Mouse (Mus musculus): ENCODE results near the gene Klk4. TPM values are rescaled to one million over a fixed set of nuclear protein-coding genes. Genes with fewer than 3 reads are reported as not detected.
A peak's percentile ranks its signal among the peaks of the same experiment; 100 is the strongest.

The Klk4 gene
- polyA plus RNA-seq, 1 experiment, result not detected

DNA sequence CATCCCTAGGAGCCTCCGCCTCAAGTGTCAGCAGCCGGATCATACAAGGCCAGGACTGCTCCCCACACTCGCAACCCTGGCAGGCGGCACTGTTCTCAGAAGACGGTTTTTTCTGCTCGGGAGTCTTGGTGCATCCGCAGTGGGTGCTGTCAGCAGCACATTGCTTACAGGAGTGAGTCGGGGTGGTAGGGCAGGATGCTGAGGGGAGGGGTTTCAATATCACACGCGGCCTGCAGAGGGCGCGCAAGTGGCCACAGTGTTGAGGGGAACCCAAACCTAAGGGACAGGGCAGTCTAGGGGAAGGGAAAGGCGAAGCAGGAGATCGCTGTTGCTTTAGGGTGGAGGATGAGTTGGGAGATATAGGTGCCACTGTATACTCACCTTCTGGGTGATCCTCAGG lies 2.6 kb downstream of the Klk4 start:
- H3K27me3 ChIP-seq (ENCODE audit: control insufficient read depth, insufficient read depth, low read length), result no peaks in the 10 kb centered on the region
- H3K27ac ChIP-seq (ENCODE audit: insufficient read depth, low read length), result no peak overlapping the region
- H3K4me3 ChIP-seq (replicated peaks; ENCODE audit: insufficient read depth, low read depth, low read length), result no peak overlapping the region
- WGBS, result 6% methylated on average over 14 of the region's 14 CpGs
- peak; percentile 3 to 18 for DNase-seq
- no peak for TF ChIP-seq POLR2A (IDR thresholded peaks at IDR 0.05; ENCODE audit: borderline replicate concordance, insufficient read depth, low read length)
- peak; percentile 52; the same call in 1 of the 2 replicates for TF ChIP-seq CTCF (IDR thresholded peaks at IDR 0.05; ENCODE audit: borderline replicate concordance, insufficient read depth, low read depth, low read length)
- no peaks in the 10 kb centered on the region for H3K4me1 ChIP-seq (ENCODE audit: control insufficient read depth, insufficient read depth, low read length)

DNA sequence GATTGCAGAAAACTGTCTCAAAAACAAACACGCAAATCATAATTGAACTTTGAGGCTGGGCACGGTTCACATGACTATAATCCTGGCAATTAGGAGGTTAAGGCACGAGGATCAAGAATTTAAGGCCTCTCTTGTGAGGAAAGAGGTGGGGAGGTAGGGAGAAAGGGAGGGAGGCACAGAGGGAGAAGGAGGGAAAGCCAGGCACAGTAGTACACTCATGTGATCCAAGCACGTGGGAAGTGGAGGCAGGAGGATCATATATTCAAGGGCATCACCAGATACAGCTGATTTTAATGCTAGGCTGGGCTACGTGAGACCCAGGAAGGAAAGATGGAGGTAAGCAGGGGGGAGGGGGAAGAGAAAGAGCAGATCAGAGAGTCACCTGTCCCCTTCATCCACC lies 10.4 kb downstream of the Klk4 start:
- no peak for DNase-seq
- no peak for TF ChIP-seq CTCF (IDR thresholded peaks at IDR 0.05; ENCODE audit: borderline replicate concordance, insufficient read depth, low read depth, low read length)
- no peak for TF ChIP-seq POLR2A (IDR thresholded peaks at IDR 0.05; ENCODE audit: borderline replicate concordance, insufficient read depth, low read length)
- WGBS, result 65% methylated on average over 5 of the region's 5 CpGs
- H3K4me1 ChIP-seq (ENCODE audit: control insufficient read depth, insufficient read depth, low read length), result no peaks in the 10 kb centered on the region
- no peak overlapping the region for H3K27ac ChIP-seq (ENCODE audit: insufficient read depth, low read length)
- no peak overlapping the region for H3K4me3 ChIP-seq (replicated peaks; ENCODE audit: insufficient read depth, low read depth, low read length)
- no peaks in the 10 kb centered on the region for H3K27me3 ChIP-seq (ENCODE audit: control insufficient read depth, insufficient read depth, low read length)

DNA sequence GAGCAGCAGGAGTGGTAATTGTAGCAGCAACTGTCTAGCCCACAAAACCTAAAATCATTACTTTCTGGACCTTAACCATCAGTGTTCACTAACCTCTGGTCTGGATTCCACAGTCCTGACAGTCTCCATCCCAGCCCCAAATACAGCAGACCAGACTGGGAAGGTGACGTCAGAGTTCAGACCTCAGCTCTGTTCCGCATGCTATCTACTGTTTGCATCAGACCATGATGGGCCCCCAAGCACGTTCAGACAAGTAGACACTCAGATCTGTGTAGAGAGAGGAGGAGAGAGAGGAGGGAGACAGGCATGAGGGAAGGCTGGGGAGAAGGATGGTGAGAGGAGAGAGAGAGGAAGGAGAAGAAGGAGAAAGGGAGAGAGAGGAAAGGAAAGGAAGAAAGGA lies 10.8 kb downstream of the Klk4 start:
- WGBS, result 64% methylated on average over 3 of the region's 3 CpGs
- Histone ChIP-seq H3K4me3 (replicated peaks; ENCODE audit: insufficient read depth, low read depth, low read length) (no peak overlapping the region), H3K27ac (ENCODE audit: insufficient read depth, low read length) (no peak overlapping the region), H3K4me1 (ENCODE audit: control insufficient read depth, insufficient read depth, low read length) (no peaks in the 10 kb centered on the region), H3K27me3 (ENCODE audit: control insufficient read depth, insufficient read depth, low read length) (no peaks in the 10 kb centered on the region)
- no peak for DNase-seq
- TF ChIP-seq CTCF (IDR thresholded peaks at IDR 0.05; ENCODE audit: borderline replicate concordance, insufficient read depth, low read depth, low read length) (no peak), POLR2A (IDR thresholded peaks at IDR 0.05; ENCODE audit: borderline replicate concordance, insufficient read depth, low read length) (no peak)

DNA sequence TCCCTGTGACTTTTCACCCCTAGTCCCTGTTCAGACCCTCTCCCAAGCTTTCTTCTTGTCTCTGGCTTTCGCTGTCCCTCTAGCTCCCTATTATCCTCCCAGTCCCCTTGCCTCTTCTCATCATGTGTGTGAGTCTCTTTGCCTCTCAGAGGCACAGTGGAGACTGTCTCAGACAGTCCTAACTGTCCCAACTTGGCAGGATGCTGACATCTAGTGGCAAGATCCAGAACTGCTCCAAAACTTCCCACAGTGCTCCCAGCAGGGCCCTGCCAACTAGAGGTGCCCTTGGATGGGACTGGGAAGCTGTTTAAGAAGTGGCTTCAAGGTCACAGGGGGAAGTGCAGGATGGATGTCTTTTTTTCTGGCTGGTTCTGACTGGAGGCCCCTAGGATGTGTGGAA lies 13.9 kb downstream of the Klk4 start:
- Histone ChIP-seq H3K4me1 (ENCODE audit: control insufficient read depth, insufficient read depth, low read length) (no peaks in the 10 kb centered on the region), H3K4me3 (replicated peaks; ENCODE audit: insufficient read depth, low read depth, low read length) (no peak overlapping the region), H3K27me3 (ENCODE audit: control insufficient read depth, insufficient read depth, low read length) (no peaks in the 10 kb centered on the region), H3K27ac (ENCODE audit: insufficient read depth, low read length) (no peak overlapping the region)
- DNase-seq, result peak; percentile 61 to 71
- no peak for TF ChIP-seq POLR2A (IDR thresholded peaks at IDR 0.05; ENCODE audit: borderline replicate concordance, insufficient read depth, low read length)
- peak; percentile 79 for TF ChIP-seq CTCF (IDR thresholded peaks at IDR 0.05; ENCODE audit: borderline replicate concordance, insufficient read depth, low read depth, low read length)
- 7% methylated on average over 1 of the region's 1 CpGs for WGBS

DNA sequence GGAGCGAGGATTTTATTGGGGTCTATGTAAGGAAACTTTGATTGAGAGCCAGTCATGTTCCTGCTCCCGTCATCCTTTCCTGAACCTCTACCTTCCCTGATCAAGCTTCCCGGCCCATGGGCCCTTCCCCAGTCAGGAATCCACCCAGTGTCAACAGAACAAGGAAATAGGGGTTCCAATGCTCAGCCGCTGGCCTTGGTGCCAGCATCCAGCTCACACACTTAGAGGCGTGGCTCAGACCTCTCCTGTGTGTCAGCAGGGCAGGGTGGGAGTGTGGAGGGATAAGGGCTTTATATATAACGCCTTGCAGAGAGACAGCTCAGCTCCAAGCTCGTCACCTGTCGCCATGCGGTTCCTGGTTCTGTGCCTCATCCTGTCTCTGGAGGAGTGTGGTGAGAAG lies 33.9 kb downstream of the Klk4 start:
- TF ChIP-seq CTCF (IDR thresholded peaks at IDR 0.05; ENCODE audit: borderline replicate concordance, insufficient read depth, low read depth, low read length) (no peak), POLR2A (IDR thresholded peaks at IDR 0.05; ENCODE audit: borderline replicate concordance, insufficient read depth, low read length) (no peak)
- H3K4me1 ChIP-seq (ENCODE audit: control insufficient read depth, insufficient read depth, low read length), result no peaks in the 10 kb centered on the region
- DNase-seq, result no peak
- WGBS, result 70% methylated on average over 9 of the region's 9 CpGs
- no peak overlapping the region for H3K27ac ChIP-seq (ENCODE audit: insufficient read depth, low read length)
- no peaks in the 10 kb centered on the region for H3K27me3 ChIP-seq (ENCODE audit: control insufficient read depth, insufficient read depth, low read length)
- no peak overlapping the region for H3K4me3 ChIP-seq (replicated peaks; ENCODE audit: insufficient read depth, low read depth, low read length)

DNA sequence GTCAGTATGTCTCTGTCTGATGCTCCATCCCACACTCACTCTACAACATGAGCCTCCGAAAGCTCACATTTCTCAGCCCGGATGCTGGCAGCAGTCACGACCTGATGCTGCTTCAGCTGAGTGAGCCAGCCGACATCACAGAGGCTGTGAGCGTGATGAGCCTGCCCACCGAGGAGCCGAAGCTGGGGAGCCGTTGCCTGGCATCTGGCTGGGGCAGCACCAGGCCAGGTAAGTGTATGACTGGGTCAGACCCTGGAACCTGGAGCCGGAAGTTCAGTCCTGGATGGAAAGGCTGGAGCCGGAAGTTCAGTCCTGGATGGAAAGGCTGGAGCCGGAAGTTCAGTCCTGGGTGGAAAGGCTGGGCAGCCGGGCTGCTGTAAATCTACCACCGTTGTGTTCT lies 37.5 kb downstream of the Klk4 start:
- no peak for TF ChIP-seq CTCF (IDR thresholded peaks at IDR 0.05; ENCODE audit: borderline replicate concordance, insufficient read depth, low read depth, low read length)
- TF ChIP-seq POLR2A (IDR thresholded peaks at IDR 0.05; ENCODE audit: borderline replicate concordance, insufficient read depth, low read length), result no peak
- H3K27ac ChIP-seq (ENCODE audit: insufficient read depth, low read length), result no peak overlapping the region
- DNase-seq, result no peak
- 74% methylated on average over 13 of the region's 13 CpGs for WGBS
- H3K4me1 ChIP-seq (ENCODE audit: control insufficient read depth, insufficient read depth, low read length), result no peaks in the 10 kb centered on the region
- H3K4me3 ChIP-seq (replicated peaks; ENCODE audit: insufficient read depth, low read depth, low read length), result no peak overlapping the region
- no peaks in the 10 kb centered on the region for H3K27me3 ChIP-seq (ENCODE audit: control insufficient read depth, insufficient read depth, low read length)

DNA sequence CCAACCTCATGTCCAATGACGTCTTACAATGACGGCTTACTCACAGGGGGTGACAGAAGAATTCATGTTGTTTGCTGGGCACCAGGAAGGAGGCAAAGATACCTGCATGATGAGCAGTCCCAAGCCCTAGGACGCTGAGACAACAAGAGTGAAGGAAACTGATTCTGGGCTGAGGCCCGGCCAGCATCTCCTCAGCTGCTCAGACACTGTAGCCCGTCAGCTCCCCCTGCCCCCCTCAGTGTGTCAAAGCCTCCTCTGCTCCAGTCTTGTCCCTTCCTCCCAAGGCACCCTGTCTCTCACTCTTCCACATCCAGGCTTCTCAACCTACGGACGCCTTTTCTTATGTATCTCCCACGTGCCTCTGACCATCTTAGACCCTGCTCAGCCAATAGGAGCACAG lies 37.9 kb downstream of the Klk4 start:
- no peak overlapping the region for H3K27ac ChIP-seq (ENCODE audit: insufficient read depth, low read length)
- no peak for DNase-seq
- 64% methylated on average over 8 of the region's 8 CpGs for WGBS
- H3K4me1 ChIP-seq (ENCODE audit: control insufficient read depth, insufficient read depth, low read length), result no peaks in the 10 kb centered on the region
- no peak overlapping the region for H3K4me3 ChIP-seq (replicated peaks; ENCODE audit: insufficient read depth, low read depth, low read length)
- TF ChIP-seq POLR2A (IDR thresholded peaks at IDR 0.05; ENCODE audit: borderline replicate concordance, insufficient read depth, low read length) (no peak), CTCF (IDR thresholded peaks at IDR 0.05; ENCODE audit: borderline replicate concordance, insufficient read depth, low read depth, low read length) (no peak)
- no peaks in the 10 kb centered on the region for H3K27me3 ChIP-seq (ENCODE audit: control insufficient read depth, insufficient read depth, low read length)

DNA sequence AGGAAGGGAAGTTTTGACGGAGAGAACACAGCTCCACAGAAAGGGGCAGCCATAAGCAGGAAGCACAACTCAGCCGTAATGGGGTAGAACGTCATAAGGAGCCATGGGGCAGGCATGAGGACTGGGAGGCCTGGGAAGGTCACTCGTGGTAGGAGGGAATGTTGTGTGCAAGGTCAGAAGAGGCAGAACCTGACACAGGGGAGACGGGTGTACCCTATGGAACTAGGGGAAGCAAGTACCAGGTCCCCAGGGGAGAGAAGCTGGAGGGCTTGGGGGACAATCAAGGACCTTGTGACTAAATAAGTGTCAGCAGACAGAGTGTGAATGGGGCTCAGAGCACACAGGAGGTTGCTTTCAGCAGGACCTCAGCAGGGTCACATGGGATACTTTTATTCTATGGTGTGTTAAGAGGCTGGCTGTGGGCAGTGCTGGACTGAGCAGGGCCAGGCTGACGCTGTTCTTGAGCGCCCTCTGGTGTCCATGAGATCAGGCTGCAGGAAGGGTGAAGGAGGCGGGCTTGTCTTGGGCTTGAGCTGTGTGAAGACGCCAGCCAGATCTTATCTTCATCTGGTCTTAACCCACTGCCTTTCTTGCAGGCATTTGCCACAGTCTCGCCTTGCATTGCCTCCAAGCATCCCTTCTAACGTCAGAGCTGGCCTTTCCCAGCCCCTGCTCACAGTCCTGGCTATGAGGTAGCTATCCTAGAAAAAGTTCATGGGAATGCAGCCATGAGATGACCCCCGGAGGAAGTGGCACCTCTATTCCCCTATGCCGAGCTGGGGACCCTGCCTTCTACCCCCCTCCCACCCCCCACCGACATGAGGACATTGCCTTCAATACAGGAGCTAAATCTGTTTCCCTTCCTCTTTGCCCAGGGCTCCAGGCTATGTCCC lies 38.8 kb downstream of the Klk4 start:
- H3K4me1 ChIP-seq (ENCODE audit: control insufficient read depth, insufficient read depth, low read length), result no peaks in the 10 kb centered on the region
- DNase-seq, result peak; percentile 29 to 36
- no peaks in the 10 kb centered on the region for H3K27me3 ChIP-seq (ENCODE audit: control insufficient read depth, insufficient read depth, low read length)
- TF ChIP-seq POLR2A (IDR thresholded peaks at IDR 0.05; ENCODE audit: borderline replicate concordance, insufficient read depth, low read length) (no peak), CTCF (IDR thresholded peaks at IDR 0.05; ENCODE audit: borderline replicate concordance, insufficient read depth, low read depth, low read length) (peak; percentile 75)
- no peak overlapping the region for H3K27ac ChIP-seq (ENCODE audit: insufficient read depth, low read length)
- no peak overlapping the region for H3K4me3 ChIP-seq (replicated peaks; ENCODE audit: insufficient read depth, low read depth, low read length)
- 31% methylated on average over 14 of the region's 14 CpGs for WGBS

Data from cerebellum, adult 2 months (tissue).